Mouse (Mus musculus): ENCODE results near the gene Gm45234.

DNA sequence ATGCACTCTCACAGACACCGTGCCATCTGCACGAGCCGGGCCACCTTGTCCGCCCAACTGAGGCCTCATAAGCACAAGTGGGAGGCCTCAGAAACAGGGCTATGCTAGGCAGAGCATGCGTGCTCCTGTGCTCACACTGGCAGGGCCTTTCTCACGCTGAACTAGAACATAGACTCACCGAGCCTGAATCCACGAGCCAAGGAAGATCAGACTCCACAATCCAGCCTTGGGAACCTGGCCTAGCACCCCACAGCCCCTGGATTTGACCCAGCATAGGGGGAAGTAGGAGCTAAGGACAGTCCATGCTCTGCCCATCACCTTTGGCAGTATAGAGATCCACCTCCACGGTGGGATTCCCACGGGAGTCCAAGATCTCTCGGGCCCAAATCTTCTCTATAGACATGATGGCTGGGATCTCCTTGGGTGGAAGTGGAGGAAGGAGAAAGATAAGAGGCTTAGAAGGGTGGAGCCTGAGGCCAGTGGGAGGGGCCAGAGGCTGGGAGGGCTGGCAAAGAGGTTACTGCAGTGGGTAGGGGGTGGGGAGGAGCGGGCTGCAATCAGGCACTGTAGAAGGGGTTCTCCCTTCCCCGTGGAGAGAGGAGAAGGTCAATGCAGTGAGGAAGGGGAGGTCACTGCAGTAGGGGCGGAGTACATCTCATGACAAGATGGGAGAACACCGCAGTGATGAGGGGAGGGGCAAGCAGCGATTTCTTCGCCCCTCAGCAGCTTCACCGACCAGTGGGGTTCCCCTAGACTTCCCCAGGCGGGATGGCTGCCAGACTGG lies 12.3 kb upstream of the Gm45234 start:
- TF ChIP-seq CTCF (IDR thresholded peaks at IDR 0.05; ENCODE audit: low read depth): no peak
- TF ChIP-seq EP300 (IDR thresholded peaks at IDR 0.05; ENCODE audit: low read depth): no peak

All from liver, postnatal 0 days (tissue).